9 mouse cellular contexts compared by ENCODE assay signal in genomic region chr6:127767201-127767705, GRCm38 (mm10). TPM values are rescaled to one million over a fixed set of nuclear protein-coding genes. Genes with fewer than 3 reads are reported as not detected.
DNase-seq lines count a peak whose midpoint lies in the region; ATAC-seq and TF ChIP-seq lines count a peak whose summit lies in the region.
"Had no signal": no experiment of that assay in that cellular context is flagged by ENCODE, and none has a peak within 500 bp of the region (broad histone marks: within the 10 kb centered on the region; RNA-seq: fewer than 3 reads in every experiment).

No protein-coding gene starts in this region.

- no peak overlapping the region for H3K27ac ChIP-seq in liver, embryonic 12.5 days
- H3K27ac ChIP-seq in liver, postnatal 0 days (ENCODE audit: low read depth) = no peak overlapping the region
- H3K27ac ChIP-seq in forebrain, embryonic 13.5 days = peak overlapping the region; percentile 65
- peak overlapping the region; percentile 96 for H3K27ac ChIP-seq in layer of hippocampus, adult 2 months

- no peak for DNase-seq in liver, postnatal 0 days
- peak; percentile 58 to 62 for DNase-seq in layer of hippocampus, adult 2 months (ENCODE audit: low spot score in 2 of 2)
- DNase-seq in neural tube, embryonic 10.5 days (ENCODE audit: extremely low spot score, low spot score) = peak; percentile 40
- DNase-seq in B cell, adult 2 months = no peak
- no peak for DNase-seq in ovary, postnatal 10 days (ENCODE audit: low spot score)
- DNase-seq in Muller cell, postnatal 12 days (ENCODE audit: inconsistent ontology term) = no peak

- H3K27me3 ChIP-seq in liver, embryonic 12.5 days (replicated peaks) = peaks cover 87% of the 10 kb centered on the region
- H3K27me3 ChIP-seq in liver, postnatal 0 days (ENCODE audit: insufficient read depth, low read length) = peaks cover 64% of the 10 kb centered on the region
- H3K27me3 ChIP-seq in forebrain, embryonic 13.5 days = peaks cover 63% of the 10 kb centered on the region

- H3K36me3 ChIP-seq in liver, embryonic 12.5 days = no peaks in the 10 kb centered on the region
- no peaks in the 10 kb centered on the region for H3K36me3 ChIP-seq in liver, postnatal 0 days (replicated peaks; ENCODE audit: insufficient read depth, low read length)
- H3K36me3 ChIP-seq in forebrain, embryonic 13.5 days (ENCODE audit: poor library complexity, severe bottlenecking) = no peaks in the 10 kb centered on the region

- H3K4me3 ChIP-seq in liver, embryonic 12.5 days = no peak overlapping the region
- no peak overlapping the region for H3K4me3 ChIP-seq in liver, postnatal 0 days (ENCODE audit: low read depth, low read length)
- peak overlapping the region; percentile 67 for H3K4me3 ChIP-seq in forebrain, embryonic 13.5 days
- peak overlapping the region; percentile 75 for H3K4me3 ChIP-seq in layer of hippocampus, adult 2 months

- H3K4me1 ChIP-seq in liver, embryonic 12.5 days = 0 out of 2 replicates have a peak, but pooled peaks cover 3% of the 10 kb centered on the region
- H3K4me1 ChIP-seq in liver, postnatal 0 days (ENCODE audit: insufficient read depth) = peaks cover 2% of the 10 kb centered on the region; the same call in 1 of the 2 replicates
- H3K4me1 ChIP-seq in forebrain, embryonic 13.5 days = peaks cover 48% of the 10 kb centered on the region

- H3K9me3 ChIP-seq in liver, embryonic 12.5 days (replicated peaks) = no peaks in the 10 kb centered on the region
- no peaks in the 10 kb centered on the region for H3K9me3 ChIP-seq in liver, postnatal 0 days (ENCODE audit: low read length)
- no peaks in the 10 kb centered on the region for H3K9me3 ChIP-seq in forebrain, embryonic 13.5 days (replicated peaks)

- H3K4me2 ChIP-seq in liver, embryonic 12.5 days = peak overlapping the region; percentile 12; the same call in 1 of the 2 replicates
- H3K4me2 ChIP-seq in liver, postnatal 0 days (ENCODE audit: low read depth, low read length) = no peak overlapping the region
- H3K4me2 ChIP-seq in forebrain, embryonic 13.5 days = peak overlapping the region; percentile 96

- TF ChIP-seq CTCF in liver, postnatal 0 days (IDR thresholded peaks at IDR 0.05; ENCODE audit: low read depth) = no peak
- TF ChIP-seq CTCF in layer of hippocampus, adult 2 months (conservative IDR thresholded peaks at IDR 0.05) = no peak; the same call in 1 of the 2 replicates

- TF ChIP-seq EP300 in liver, postnatal 0 days (IDR thresholded peaks at IDR 0.05; ENCODE audit: low read depth) = no peak

- no peak for ATAC-seq in liver, embryonic 12.5 days
- ATAC-seq in liver, postnatal 0 days = no peak
- peak; percentile 17; the same call in 1 of the 2 replicates for ATAC-seq in forebrain, embryonic 13.5 days

- 5% methylated on average over 18 of the region's 18 CpGs for WGBS in liver, embryonic 12.5 days (ENCODE audit: insufficient replicate concordance)
- WGBS in liver, postnatal 0 days (ENCODE audit: insufficient replicate concordance) = 6% methylated on average over 18 of the region's 18 CpGs
- WGBS in forebrain, embryonic 13.5 days = under 1% methylated on average over 18 of the region's 18 CpGs

- H3K9ac ChIP-seq in liver, embryonic 12.5 days = no peak overlapping the region
- no peak overlapping the region for H3K9ac ChIP-seq in liver, postnatal 0 days (replicated peaks)
- H3K9ac ChIP-seq in forebrain, embryonic 13.5 days = peak overlapping the region; percentile 74

RNA-seq across cellular contexts. Expression of gene Prmt8, which starts 2.0 kb away (rescaled TPM):
- polyA plus RNA-seq in liver, embryonic 12.5 days (2016; fragmentation: Nextera tagmentation; extraction: Ambion mirVana) = not detected in 2 replicates
- polyA plus RNA-seq in liver, postnatal 0 days (2015; fragmentation: Nextera tagmentation; extraction: Ambion mirVana) = not detected in 2 replicates
- polyA plus RNA-seq in forebrain, embryonic 13.5 days (2015; fragmentation: Nextera tagmentation; extraction: Ambion mirVana) = 20.3 and 22.1 TPM in 2 replicates
- total RNA-seq in layer of hippocampus, adult 2 months (2021) = 10 to 100 TPM; 66.4 to 67.1 TPM
- total RNA-seq: liver, adult 2 months had no signal
- polyA plus RNA-seq: liver, adult 2 months had no signal

Comparison
In these comparisons a context has a peak if more than half of its experiments do, and no peak if none do; other contexts are left out.
1. H3K27ac ChIP-seq: peak in forebrain, embryonic 13.5 days (single experiment) and layer of hippocampus, adult 2 months (single experiment); none in liver, embryonic 12.5 days (single experiment) and liver, postnatal 0 days (single experiment).
2. H3K4me3 ChIP-seq: peak in forebrain, embryonic 13.5 days (single experiment) and layer of hippocampus, adult 2 months (single experiment); none in liver, embryonic 12.5 days (single experiment) and liver, postnatal 0 days (single experiment).
3. DNase-seq: peak in layer of hippocampus, adult 2 months (2 of 2) and neural tube, embryonic 10.5 days (single experiment); none in liver, postnatal 0 days (single experiment), B cell, adult 2 months (0 of 2), ovary, postnatal 10 days (single experiment) and Muller cell, postnatal 12 days (single experiment).
4. RNA of gene Prmt8, which starts 2.0 kb away (polyA plus RNA-seq): 20.3 to 22.1 TPM in forebrain, embryonic 13.5 days; not detected in liver, embryonic 12.5 days and not detected in liver, postnatal 0 days; every median in the first group is over 10 times any median in the second.